Mouse (Mus musculus): ENCODE measurements around the gene Ppm1j.

- no peak for TF ChIP-seq POLR2A (IDR thresholded peaks at IDR 0.05; ENCODE audit: extremely low read depth, insufficient read depth, low read length)
- TF ChIP-seq CTCF (IDR thresholded peaks at IDR 0.05; ENCODE audit: low read depth, low read length): no peak
Measured at GRCm38 (mm10) chr3:104796430-104797082, 15.7 kb downstream of the Ppm1j start.

Measured in liver, adult 2 months (tissue).